Mouse (Mus musculus) CD4-positive, CD25-positive, alpha-beta regulatory T cell, adult 4 months (primary cell): ENCODE data around the gene Olfr494. TPM values are rescaled to one million over a fixed set of nuclear protein-coding genes. Genes with fewer than 3 reads are reported as not detected.

ENCODE experiments used
- ATAC-seq: one replicate; pipeline ENCODE4 v1.8.0; 2017
- polyA plus RNA-seq, 2 experiments: library from polyadenylated mRNA; unstranded; fragments of 100-300 nt; shearing (Covaris generic); gene quantifications; one replicate each; pipeline ENCODE4 v1.2.1; 2017

Gene Olfr494
- polyA plus RNA-seq = not detected

GRCm38 (mm10) chr7:108365035-108365434, at the start of gene Olfr494:
Olfr494 (plus strand) TSS chr7:108365335.
- no peak for ATAC-seq

GRCm38 (mm10) chr7:108323574-108323973, 41.6 kb upstream of the Olfr494 start, which contains the start of gene Olfr492:
Olfr492 (minus strand) TSS chr7:108323674.
- no peak for ATAC-seq

- ATAC-seq = no peak
Measured at GRCm38 (mm10) chr7:108346879-108347278, 18.3 kb upstream of the Olfr494 start, which contains the start of gene Olfr493. Olfr493 (minus strand) TSS chr7:108346979.

GRCm38 (mm10) chr7:108392867-108393266, 27.7 kb downstream of the Olfr494 start, which contains the start of gene Olfr495:
Olfr495 (plus strand) TSS chr7:108393167.
- ATAC-seq = no peak

Other genes with a start within 250 kb of the Olfr494 start
- not detected for gene Olfr484, start 237.9 kb upstream of the Olfr494 start, polyA plus RNA-seq
- gene Olfr485, start 205.5 kb upstream of the Olfr494 start, polyA plus RNA-seq = not detected
- not detected for gene Olfr486, start 192.6 kb upstream of the Olfr494 start, polyA plus RNA-seq
- not detected for gene Olfr487, start 150.7 kb upstream of the Olfr494 start, polyA plus RNA-seq
- not detected for gene Olfr488, start 107.0 kb upstream of the Olfr494 start, polyA plus RNA-seq
- not detected for gene Olfr490, start 76.4 kb upstream of the Olfr494 start, polyA plus RNA-seq
- gene Olfr491, start 51.9 kb upstream of the Olfr494 start, polyA plus RNA-seq = not detected
- not detected for gene Olfr492, start 41.7 kb upstream of the Olfr494 start, polyA plus RNA-seq
- not detected for gene Olfr493, start 18.4 kb upstream of the Olfr494 start, polyA plus RNA-seq
- not detected for gene Olfr495, start 27.8 kb downstream of the Olfr494 start, polyA plus RNA-seq
- gene Olfr497, start 55.1 kb downstream of the Olfr494 start, polyA plus RNA-seq = not detected
- gene Olfr498, start 100.0 kb downstream of the Olfr494 start, polyA plus RNA-seq = not detected
- gene Olfr502, start 159.7 kb downstream of the Olfr494 start, polyA plus RNA-seq = not detected
- gene Olfr503, start 179.2 kb downstream of the Olfr494 start, polyA plus RNA-seq = not detected
- not detected for gene Olfr504, start 200.5 kb downstream of the Olfr494 start, polyA plus RNA-seq
- gene Olfr506, start 245.5 kb downstream of the Olfr494 start, polyA plus RNA-seq = not detected